Mouse (Mus musculus) thymus, adult 2 months (tissue): Measurements from ENCODE around the gene Arl14.

Source experiments
- CTCF ChIP-seq: fragments of 200-500 bp; IDR thresholded peaks from 2 replicates; pipeline ENCODE4 v1.5.1; 2012; ENCODE audit warnings: mild to moderate bottlenecking, control low read depth, low read length, moderate library complexity, borderline replicate concordance; ENCODE audit not compliant: control insufficient read depth, poor library complexity, insufficient read depth; ENCODE audit errors: extremely low read depth
- POLR2A ChIP-seq: fragments of 200-500 bp; IDR thresholded peaks from 2 replicates; pipeline ENCODE4 v1.6.1; 2012; ENCODE audit warnings: mild to moderate bottlenecking, low read length, control low read depth, moderate library complexity; ENCODE audit not compliant: control insufficient read depth, poor library complexity, insufficient read depth; ENCODE audit errors: extremely low read depth

DNA sequence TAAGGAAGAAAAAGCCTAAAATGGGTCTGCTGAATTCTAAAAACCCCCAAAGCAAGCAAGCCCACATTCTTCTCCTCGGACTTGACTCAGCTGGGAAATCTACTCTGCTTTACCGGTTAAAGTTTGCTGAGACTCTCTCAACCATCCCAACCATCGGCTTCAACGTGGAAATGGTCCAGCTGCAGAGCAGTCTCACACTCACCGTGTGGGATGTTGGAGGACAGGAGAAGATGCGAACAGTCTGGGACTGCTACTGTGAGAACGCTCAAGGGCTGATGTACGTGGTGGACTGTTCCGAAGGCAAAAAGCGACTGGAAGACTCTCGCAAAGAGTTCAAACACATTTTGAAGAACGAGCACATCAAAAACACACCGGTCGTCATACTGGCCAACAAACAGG lies 282 bp downstream of the Arl14 start:
- TF ChIP-seq CTCF (no peak), POLR2A (no peak)
